Mouse (Mus musculus): ENCODE data around the gene Kazald1. TPM values are rescaled to one million over a fixed set of nuclear protein-coding genes. Genes with fewer than 3 reads are reported as not detected.
A peak's percentile ranks its signal among the peaks of the same experiment; 100 is the strongest.

Gene Kazald1
- total RNA-seq, 1 experiment from 2014 or later: 6.3 TPM

DNA sequence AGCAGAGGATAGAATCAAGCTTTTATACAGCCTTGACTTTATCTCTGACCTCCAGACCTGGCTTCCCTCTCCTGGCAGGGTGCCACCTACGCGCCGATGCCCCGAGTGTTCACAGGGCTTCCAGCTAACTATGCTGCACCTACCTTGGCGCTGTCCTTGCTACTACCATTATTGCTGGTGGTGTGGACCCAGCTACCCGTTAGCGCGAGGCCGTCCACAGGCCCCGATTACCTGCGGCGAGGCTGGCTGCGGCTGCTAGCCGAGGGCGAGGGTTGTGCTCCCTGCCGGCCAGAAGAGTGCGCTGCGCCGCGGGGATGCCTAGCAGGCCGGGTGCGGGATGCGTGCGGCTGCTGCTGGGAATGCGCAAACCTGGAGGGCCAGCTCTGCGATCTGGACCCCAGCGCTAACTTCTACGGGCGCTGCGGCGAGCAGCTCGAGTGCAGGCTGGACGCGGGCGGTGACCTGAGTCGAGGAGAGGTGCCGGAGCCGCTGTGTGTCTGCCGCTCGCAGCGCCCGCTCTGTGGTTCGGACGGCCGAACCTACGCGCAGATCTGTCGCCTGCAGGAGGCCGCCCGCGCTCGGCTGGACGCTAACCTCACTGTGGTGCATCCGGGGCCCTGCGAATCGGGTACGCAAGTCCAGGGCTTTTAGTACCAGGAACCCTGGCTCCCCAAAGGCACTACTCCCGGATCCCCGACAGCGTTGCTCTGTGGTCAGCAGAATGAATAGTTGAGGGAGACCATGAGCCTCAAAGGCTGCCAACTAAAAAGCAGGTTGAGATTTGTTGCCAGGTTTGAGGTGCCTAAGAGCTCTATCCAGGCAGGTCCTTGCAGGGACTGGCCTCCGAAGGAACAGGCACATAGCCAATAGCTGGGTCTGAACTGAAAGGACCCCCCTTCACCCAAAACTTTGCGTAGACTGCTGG, 1.8 kb downstream of the Kazald1 start:
- peak; percentile 83 for DNase-seq

DNA sequence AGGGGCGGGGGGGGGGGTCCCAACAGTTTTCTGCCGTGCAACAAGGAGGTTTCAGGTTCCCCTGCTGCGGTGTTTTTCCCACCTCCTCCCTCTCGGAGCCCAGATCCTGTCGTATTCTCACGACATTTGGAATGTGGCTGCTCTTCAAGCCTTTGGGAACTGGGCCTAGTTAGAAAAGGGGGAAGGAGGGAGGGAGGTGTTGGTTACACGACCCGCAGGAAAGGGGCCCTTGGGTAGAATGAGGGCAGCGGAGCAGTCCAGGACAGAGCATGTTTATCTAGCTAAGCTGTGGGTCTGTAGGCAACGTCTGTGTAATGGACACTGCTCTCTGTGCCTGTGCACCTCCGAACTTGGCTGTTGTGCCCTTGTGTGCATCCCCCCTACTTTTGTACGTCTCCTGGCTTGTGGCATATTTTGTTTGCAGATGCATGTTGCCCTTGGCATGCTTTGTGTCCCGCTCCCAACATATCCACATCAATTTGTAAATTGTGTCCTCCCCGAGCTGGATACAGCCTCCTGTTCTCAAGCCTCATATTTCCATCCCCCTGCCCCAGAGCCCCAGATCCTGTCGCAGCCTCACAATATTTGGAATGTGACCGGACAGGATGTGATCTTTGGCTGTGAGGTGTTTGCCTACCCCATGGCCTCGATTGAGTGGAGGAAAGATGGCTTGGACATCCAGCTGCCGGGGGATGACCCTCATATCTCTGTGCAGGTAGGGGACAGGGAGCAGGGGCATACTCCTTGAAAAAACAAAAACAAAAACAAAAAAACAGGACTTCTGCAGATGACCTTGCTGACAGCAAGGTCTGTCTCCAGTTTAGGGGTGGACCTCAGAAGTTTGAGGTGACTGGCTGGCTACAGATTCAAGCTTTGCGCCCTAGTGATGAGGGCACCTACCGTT, 3.0 kb downstream of the Kazald1 start:
- DNase-seq: no peak

GRCm38 (mm10) chr19:45078971-45079764, 4.1 kb downstream of the Kazald1 start:
- peak; percentile 53 for DNase-seq

GRCm38 (mm10) chr19:45079769-45080515, 4.9 kb downstream of the Kazald1 start:
- peak; percentile 80 for DNase-seq

- DNase-seq: no peak
Observed at GRCm38 (mm10) chr19:45080711-45081110, 5.7 kb downstream of the Kazald1 start.

DNA sequence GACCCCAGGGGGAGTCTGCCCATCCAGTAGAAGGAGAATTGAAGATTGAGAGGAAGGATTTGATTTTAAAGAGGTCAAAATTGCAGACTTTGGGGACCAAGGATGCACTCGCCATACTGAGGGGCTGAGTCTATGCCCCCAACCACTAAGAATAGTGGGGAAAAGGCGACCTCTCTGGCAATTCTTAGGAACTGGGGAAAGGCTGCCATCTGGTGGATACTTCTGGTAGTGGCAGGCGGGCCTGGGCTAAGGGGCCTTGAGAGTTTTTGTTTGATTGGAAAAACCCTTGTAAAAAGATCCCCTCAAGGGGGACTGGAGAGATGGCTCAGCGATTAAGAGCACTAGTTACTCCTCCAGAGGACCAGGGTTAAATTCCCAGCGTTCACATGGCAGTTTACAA, 6.2 kb downstream of the Kazald1 start:
- peak; percentile 82 for DNase-seq

DNA sequence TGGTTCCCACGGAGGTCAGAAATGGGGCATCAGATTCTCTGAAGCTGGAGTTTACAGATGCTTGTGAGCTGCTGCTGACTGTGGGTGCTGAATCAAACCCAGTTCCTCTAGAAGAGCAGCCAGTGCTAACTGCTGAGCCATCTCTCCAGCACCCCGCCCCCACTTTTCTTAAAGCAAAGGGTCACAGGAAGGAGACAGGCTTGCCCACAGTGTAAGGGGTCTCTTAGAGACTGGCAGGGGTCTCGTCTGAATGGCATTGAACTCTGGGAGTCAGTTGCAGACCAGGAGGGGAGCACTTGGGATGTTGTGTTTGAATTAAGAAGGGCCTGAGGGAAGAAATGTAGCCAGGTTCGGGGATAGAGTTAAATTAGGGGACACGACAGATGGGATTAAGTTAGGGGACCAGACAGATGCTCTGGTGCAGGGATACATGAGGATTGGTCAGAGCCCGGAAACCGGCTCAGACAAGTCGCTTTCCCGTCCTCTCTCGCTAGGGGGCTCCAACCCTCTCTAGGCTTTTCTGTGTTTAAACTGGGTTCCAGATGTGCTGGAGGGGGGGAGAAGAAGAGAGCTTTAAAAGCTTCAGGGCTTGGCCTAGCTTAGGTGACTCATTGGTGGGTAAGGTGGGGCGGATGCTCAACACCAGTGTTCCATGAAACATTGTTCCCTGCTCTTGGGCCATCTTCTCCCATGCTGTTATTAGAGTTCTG, 7.0 kb downstream of the Kazald1 start:
- DNase-seq: peak; percentile 76

DNA sequence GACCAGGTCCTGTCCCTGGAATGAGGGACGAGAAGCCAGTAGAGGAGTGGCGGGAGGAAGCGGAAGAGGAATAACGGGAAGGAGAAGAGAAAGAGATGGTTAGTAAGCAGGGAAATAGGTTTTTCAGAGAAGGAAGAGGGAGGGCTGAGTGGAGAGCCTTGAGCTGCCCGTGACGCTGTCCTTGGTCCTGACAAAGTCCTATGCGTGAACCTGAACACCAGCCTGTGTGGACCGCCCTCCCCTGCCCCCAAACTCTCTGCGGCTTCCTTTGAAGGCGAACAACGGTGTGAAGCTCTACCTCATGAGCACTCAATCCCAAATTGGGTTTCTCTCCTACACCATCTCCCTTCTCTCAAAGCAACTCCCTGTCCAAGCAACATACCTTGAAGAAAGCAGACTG, 22.8 kb downstream of the Kazald1 start:
- peak; percentile 79 for DNase-seq

GRCm38 (mm10) chr19:45100486-45101270, 25.6 kb downstream of the Kazald1 start:
- DNase-seq: no peak

GRCm38 (mm10) chr19:45105591-45105990, 30.6 kb downstream of the Kazald1 start:
- DNase-seq: no peak

GRCm38 (mm10) chr19:45106689-45107088, 31.6 kb downstream of the Kazald1 start:
- DNase-seq: no peak

DNA sequence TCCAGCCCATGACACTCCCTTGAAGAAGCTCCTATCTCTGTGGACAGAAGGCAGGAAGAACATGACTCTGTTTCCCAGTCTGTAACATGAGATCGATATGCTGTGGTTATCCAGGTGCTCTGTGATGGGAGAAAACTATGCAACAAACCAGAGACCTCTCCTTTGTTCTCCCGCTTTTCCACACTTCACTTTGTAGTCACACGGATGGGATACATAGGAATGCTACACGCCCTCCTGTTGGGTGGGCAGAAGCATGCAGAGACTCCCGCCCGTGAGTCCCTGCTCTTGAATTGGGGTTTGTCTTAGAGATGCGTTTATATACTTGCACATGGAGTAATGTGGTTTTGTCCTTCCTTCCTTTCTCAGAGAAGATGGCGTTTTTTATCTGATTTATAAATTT, 35.6 kb downstream of the Kazald1 start:
- DNase-seq: no peak

GRCm38 (mm10) chr19:45112444-45112843, 37.4 kb downstream of the Kazald1 start:
- DNase-seq: no peak

DNA sequence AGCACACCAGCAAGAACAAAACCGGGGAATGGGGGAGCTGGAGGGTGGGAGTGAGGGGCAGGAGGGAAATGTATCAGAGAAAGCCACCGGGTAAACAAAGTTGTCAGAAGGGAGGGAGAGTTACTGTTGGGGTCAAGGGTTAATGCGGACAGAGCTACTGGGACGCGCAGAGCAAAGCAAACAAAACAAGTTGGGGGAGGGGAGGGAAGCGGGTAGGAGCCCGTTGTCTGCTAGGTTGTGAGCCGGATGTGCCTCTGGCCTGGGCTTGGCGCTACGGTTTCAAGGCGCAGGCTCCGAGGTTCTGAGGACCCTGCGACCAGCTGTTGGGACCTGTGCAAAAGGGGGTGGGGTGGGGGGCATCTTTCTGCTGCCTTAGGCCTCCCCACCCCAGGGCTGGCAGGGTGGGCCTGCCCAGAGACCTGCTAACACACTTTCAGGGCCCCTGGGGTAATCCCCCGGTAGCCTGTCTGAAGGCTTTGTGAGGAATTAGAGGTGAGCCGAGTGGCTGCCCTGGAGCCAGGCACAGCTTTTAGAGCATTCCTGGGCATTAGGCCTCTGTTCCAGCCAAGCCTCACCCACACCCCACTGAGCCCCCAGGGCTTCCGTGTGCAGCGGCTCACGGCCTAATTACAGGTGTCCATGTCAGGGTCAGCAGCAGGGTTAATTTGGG, 38.9 kb downstream of the Kazald1 start:
- no peak for DNase-seq

DNA sequence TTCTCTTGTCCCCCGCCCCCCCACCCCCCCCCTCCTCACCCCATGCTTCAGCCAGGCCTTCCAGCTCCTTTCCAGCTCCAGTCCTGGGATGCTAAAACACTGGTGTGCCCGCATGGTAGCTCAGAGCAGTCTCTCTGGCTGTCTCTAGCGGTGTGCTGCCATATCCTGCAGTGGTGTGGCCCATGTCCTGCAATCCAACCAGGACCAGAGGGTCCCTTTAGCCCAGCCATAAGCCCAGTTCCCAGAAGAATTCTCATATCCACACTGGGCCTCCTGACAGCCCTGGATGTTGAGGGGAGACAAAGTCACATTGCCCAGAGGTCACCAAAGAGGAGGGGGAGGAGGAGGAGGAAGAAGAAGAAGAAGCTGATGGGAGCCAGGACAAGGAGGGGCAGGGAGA, 39.7 kb downstream of the Kazald1 start:
- DNase-seq: no peak

DNA sequence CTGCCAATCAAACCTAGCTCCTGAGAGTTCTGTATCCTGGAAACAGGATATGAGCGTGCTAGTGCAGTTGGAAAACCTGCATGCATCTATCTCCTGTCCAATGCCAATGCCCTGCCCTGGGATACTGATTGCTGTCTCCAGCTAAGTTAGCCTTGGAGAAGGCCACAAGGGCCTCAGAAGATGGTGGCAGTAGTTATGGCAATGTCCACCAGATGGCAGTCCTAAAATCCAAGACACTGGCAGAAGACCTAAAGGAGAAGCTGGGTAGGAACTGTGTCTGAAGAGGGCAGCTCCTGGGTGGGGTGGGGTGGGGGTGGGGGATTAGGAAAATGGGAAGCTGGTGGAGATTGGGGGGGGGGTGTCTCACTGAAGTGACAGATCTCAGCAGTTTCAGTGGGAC, 41.8 kb downstream of the Kazald1 start:
- peak; percentile 43 for DNase-seq
